Mouse (Mus musculus) limb, embryonic 14.5 days (tissue): ENCODE results near the gene Nrros. TPM values are rescaled to one million over a fixed set of nuclear protein-coding genes. Genes with fewer than 3 reads are reported as not detected.

ENCODE experiments used
- ATAC-seq: fragments of 200-750 bp; cut with Nextera tagmentation; 2 replicates; pipeline ENCODE4 v1.8.0; 2017; ENCODE audit warnings: low read depth, moderate number of reproducible peaks, moderate TSS enrichment; ENCODE audit not compliant: low FRiP score
- DNase-seq: peaks from one replicate; pipeline ENCODE4 v3.0.0-alpha.2; 2015; ENCODE audit warnings: low spot score
- H3K27ac ChIP-seq: fragments of 300-500 bp; sonication (generic); replicated peaks from 2 replicates; pipeline ENCODE4 v1.5.1; 2014; ENCODE audit warnings: low read depth, mild to moderate bottlenecking, low read length, moderate library complexity, mixed read lengths
- H3K27me3 ChIP-seq: fragments of 300-500 bp; sonication (generic); 2 replicates; pipeline ENCODE4 v1.6.1; 2014; ENCODE audit warnings: low read length, mixed read lengths; ENCODE audit not compliant: control insufficient read depth, insufficient read depth
- H3K36me3 ChIP-seq: fragments of 300-500 bp; sonication (generic); 2 replicates; pipeline ENCODE4 v1.6.1; 2014; ENCODE audit warnings: mild to moderate bottlenecking, low read length, moderate library complexity, mixed read lengths; ENCODE audit not compliant: control insufficient read depth, insufficient read depth
- H3K4me1 ChIP-seq: fragments of 300-500 bp; sonication (generic); 2 replicates; pipeline ENCODE4 v1.6.1; 2014; ENCODE audit warnings: antibody characterized with exemption, low read length, mixed read lengths; ENCODE audit not compliant: control insufficient read depth, insufficient read depth
- H3K4me2 ChIP-seq: fragments of 300-500 bp; sonication (generic); replicated peaks from 2 replicates; pipeline ENCODE4 v1.6.1; 2014; ENCODE audit warnings: low read depth, mild to moderate bottlenecking, low read length, moderate library complexity; ENCODE audit not compliant: severe bottlenecking
- H3K4me3 ChIP-seq: fragments of 300-500 bp; sonication (generic); replicated peaks from 2 replicates; pipeline ENCODE4 v1.5.1; 2014; ENCODE audit warnings: low read length
- H3K9ac ChIP-seq: fragments of 300-500 bp; sonication (generic); 2 replicates; pipeline ENCODE4 v1.6.1; 2014; ENCODE audit warnings: mild to moderate bottlenecking, low read depth, low read length, moderate library complexity; ENCODE audit not compliant: severe bottlenecking
- H3K9me3 ChIP-seq: fragments of 300-500 bp; sonication (generic); 2 replicates; pipeline ENCODE4 v1.6.1; 2016; ENCODE audit warnings: low read length; ENCODE audit not compliant: control insufficient read depth
- POLR2A ChIP-seq: fragments of 200-500 bp; IDR thresholded peaks from 2 replicates; pipeline ENCODE4 v1.8.0; 2012; ENCODE audit warnings: inconsistent platforms, mild to moderate bottlenecking, moderate library complexity, borderline replicate concordance; ENCODE audit not compliant: insufficient read depth, insufficient read length; ENCODE audit errors: extremely low read depth
- WGBS: fragments of 180-500 bp; shearing (Covaris S2); extraction: QIAGEN DNeasy Blood & Tissue Kit; methylation state at CpG from one replicate; pipeline ENCODE4 v1.1.7; 2014; 5-methylcytosine and 5-hydroxymethylcytosine counted together
- polyA plus RNA-seq, 2 experiments: library from polyadenylated mRNA; depleted of rRNA in 1 of 2; stranded (reverse) in 1 of 2; unstranded in 1 of 2; fragments of >200 nt; fragmentation: Nextera tagmentation in 1 of 2; extraction: Ambion mirVana in 1 of 2; gene quantifications; 2 replicates each; pipeline versions ENCODE4 v1.2.1 to v1.2.3; 2012 to 2014

Gene Nrros
- polyA plus RNA-seq, 2 experiments = 14.2 to 20.2 TPM

- Histone ChIP-seq H3K36me3 (no peaks in the 10 kb centered on the region), H3K9me3 (no peaks in the 10 kb centered on the region), H3K4me1 (no peaks in the 10 kb centered on the region), H3K27ac (no peak overlapping the region), H3K4me2 (no peak overlapping the region), H3K27me3 (no peaks in the 10 kb centered on the region), H3K4me3 (no peak overlapping the region), H3K9ac (no peak overlapping the region)
- DNase-seq (no peak), ATAC-seq (no peak)
- TF ChIP-seq POLR2A = no peak
- 89% methylated on average over 5 of the region's 5 CpGs for WGBS
Observed at GRCm38 (mm10) chr16:32171031-32171731, 5.8 kb upstream of the Nrros start.

- no peak for DNase-seq
- Histone ChIP-seq H3K9ac (no peak overlapping the region), H3K36me3 (no peaks in the 10 kb centered on the region), H3K4me1 (0 out of 2 replicates have a peak, but pooled peaks cover 4% of the 10 kb centered on the region), H3K4me3 (no peak overlapping the region), H3K27me3 (0 out of 2 replicates have a peak, but pooled peaks cover 6% of the 10 kb centered on the region), H3K4me2 (no peak overlapping the region), H3K9me3 (no peaks in the 10 kb centered on the region), H3K27ac (no peak overlapping the region)
- no peak for TF ChIP-seq POLR2A
- WGBS = 88% methylated on average over 4 of the region's 4 CpGs
- ATAC-seq = no peak
Observed at GRCm38 (mm10) chr16:32167819-32168545, 2.6 kb upstream of the Nrros start.

DNA sequence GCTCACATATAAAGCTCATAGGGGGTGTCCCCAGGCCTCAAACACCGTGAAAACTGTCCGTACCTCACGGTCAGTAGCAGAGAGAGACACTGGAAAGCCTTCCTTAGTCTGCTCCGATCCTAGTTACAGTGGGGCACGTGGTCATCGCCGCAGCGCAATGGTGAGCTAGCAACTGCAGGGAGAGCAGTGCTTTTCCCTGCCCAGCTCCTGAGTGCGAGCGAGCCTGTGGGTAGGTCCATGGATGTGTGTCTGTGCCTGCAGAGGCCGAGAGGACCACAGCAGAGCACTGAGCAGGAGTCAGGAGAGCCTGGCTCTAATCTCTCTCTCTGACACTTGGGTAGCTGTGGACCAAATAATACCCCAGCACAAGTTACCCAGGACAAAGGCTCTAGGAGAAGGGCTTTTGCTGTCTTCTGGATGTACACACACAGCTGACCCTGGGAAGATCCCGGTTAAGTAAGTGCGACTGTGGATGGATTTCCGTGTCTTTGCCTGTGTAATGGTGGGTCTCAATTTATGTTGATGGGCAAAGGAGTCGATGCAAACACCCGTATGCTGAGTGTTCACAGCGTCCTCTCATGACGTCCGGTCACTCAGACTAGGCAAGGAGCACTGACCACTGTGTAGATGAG is 882 bp downstream of the Nrros start:
- Histone ChIP-seq H3K27me3 (0 out of 2 replicates have a peak, but pooled peaks cover 6% of the 10 kb centered on the region), H3K36me3 (no peaks in the 10 kb centered on the region), H3K9ac (peak overlapping the region; percentile 55; the same call in 1 of the 2 replicates), H3K4me1 (0 out of 2 replicates have a peak, but pooled peaks cover 4% of the 10 kb centered on the region), H3K4me2 (peak overlapping the region; percentile 73), H3K9me3 (no peaks in the 10 kb centered on the region), H3K27ac (no peak overlapping the region), H3K4me3 (peak overlapping the region; percentile 37)
- no peak for DNase-seq
- no peak for ATAC-seq
- no peak for TF ChIP-seq POLR2A
- WGBS = 71% methylated on average over 19 of the region's 19 CpGs

GRCm38 (mm10) chr16:32163891-32164290 is 1.5 kb downstream of the Nrros start:
- Histone ChIP-seq H3K27ac (no peak overlapping the region), H3K27me3 (0 out of 2 replicates have a peak, but pooled peaks cover 6% of the 10 kb centered on the region), H3K9ac (no peak overlapping the region), H3K9me3 (no peaks in the 10 kb centered on the region), H3K4me2 (no peak overlapping the region), H3K36me3 (no peaks in the 10 kb centered on the region), H3K4me3 (no peak overlapping the region), H3K4me1 (0 out of 2 replicates have a peak, but pooled peaks cover 4% of the 10 kb centered on the region)
- no peak for DNase-seq
- no peak for ATAC-seq
- no peak for TF ChIP-seq POLR2A
- WGBS = 82% methylated on average over 5 of the region's 5 CpGs

DNA sequence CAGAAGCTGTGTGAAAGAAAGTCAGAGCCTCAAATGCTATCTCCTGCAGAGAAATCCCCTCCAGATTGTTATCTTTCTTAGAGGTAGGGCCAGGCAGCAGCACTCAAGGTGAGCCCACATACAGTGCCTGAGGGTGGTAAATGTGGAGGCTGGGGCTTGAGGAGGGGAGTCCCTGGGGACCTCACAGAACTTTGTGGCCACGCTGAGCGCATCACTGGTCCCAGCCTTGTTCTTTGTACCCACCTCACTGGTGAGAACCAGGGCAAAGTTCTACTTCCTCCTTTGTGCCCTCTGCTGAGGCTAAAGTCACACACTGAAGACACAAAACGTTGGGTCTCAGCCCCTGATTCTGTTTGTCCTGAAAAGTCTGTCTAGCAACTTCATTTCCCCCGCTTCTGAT is 2.0 kb downstream of the Nrros start:
- no peak for TF ChIP-seq POLR2A
- Histone ChIP-seq H3K4me3 (no peak overlapping the region), H3K9ac (no peak overlapping the region), H3K4me1 (0 out of 2 replicates have a peak, but pooled peaks cover 4% of the 10 kb centered on the region), H3K27ac (no peak overlapping the region), H3K4me2 (no peak overlapping the region), H3K36me3 (no peaks in the 10 kb centered on the region), H3K27me3 (0 out of 2 replicates have a peak, but pooled peaks cover 6% of the 10 kb centered on the region), H3K9me3 (no peaks in the 10 kb centered on the region)
- no peak for ATAC-seq
- WGBS = 69% methylated on average over 4 of the region's 4 CpGs
- DNase-seq = no peak
